Mouse (Mus musculus): ENCODE data around the gene Ccdc186.
A peak's percentile ranks its signal among the peaks of the same experiment; 100 is the strongest.
"Not testable (repeated sequence)": the region's sequence is repeated elsewhere in the genome, so short reads cannot be mapped to it uniquely, and the experiment has no call there.

Ccdc186 gene

DNA sequence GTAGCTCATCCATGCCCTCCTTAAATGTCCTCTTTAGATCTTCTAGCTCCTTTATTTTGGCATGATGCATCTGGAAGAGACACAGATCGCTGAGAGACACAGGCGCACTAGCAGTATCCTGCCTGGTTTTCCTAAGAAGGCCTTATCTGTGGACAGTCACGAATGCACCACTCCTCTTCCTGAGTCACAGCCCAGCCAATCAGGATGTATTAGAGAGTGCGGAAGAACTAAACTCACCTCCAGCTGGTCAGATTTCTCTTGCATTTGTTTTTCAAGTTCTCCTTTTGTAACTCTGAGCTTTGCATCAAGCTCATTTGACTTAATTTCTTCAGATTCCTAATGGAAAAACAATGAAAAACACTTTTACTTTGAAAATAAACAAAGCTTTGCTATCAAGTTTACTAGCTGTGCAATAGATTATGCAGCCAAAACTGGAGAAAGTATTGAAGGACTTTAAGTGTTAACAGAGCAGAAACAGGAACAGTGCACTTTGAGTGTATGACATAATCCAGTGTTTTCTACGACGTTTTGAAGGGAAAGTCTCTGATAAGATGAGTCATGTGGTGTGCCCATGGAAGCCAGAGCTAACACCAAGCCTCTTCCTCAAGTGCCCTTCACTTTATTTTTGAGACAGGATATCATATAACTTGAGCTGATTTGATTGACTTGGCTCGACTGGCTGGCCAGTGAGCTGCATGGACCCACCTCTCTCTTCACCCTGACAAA lies 20.9 kb downstream of the Ccdc186 start:
- DNase-seq: no peak

GRCm38 (mm10) chr19:56800226-56800625 lies 21.8 kb downstream of the Ccdc186 start:
- DNase-seq: no peak

DNA sequence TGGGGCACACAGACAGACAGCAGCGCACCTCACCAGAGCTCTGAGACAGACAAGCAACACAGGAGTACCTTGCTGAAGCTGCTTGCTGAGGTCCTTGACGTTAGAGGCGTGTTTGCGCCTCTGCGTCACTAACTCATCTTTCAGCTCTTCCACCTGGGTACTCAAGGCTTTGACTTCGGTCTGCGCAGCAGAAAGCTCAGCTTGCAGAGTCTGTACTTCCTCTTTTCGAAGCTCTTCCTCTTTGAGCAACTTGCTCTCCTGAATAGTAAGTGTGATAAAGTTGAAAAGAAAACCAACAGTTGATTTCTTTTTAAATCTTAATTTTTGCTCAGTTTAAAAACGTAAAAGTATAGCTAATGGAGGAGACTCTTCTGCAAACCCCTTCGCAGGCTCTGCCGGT lies 24.6 kb downstream of the Ccdc186 start:
- DNase-seq: no peak

DNA sequence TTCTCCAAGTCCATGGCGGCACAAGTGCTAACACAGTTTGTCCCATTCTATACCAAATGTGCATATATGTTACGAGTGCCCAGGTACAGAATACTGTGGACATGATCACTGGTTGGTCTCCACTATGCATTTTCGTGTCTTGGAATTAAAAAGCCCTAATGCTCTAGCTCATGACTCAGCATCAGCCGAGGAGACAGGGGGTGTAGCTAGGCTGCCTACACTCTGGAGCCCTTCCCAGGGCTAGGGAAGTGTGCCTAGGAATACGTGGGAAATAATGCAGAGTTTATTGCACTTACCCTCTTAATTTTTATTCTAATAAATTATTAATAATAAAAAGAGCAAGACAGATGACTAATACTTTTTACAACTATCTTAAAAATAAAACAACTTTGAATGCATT lies 33.0 kb downstream of the Ccdc186 start:
- DNase-seq: no peak

DNA sequence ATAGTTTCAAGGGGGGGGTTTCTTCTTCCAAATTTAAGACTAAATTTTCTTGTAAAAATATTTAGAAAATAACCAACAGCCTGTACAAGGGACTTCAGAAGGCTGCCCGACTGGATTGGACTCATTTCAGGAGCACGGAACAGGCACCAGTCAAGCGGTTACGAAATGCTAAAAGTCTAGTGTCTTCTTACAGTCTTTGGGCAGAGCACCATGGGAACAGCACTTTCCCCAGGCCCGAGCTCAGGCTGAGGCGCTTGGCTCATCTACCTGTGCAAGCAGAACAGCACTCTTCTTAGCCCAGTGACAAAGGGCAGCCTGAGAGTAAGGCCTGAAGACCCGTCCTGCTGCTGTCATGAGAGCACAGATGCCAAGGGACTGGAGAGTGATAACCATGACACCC lies 34.1 kb downstream of the Ccdc186 start:
- no peak for DNase-seq

GRCm38 (mm10) chr19:56778532-56778931 lies 43.5 kb downstream of the Ccdc186 start:
- not testable (repeated sequence) for DNase-seq

- DNase-seq: peak; percentile 92
Observed at GRCm38 (mm10) chr19:56776719-56777382, 45.1 kb downstream of the Ccdc186 start.

DNA sequence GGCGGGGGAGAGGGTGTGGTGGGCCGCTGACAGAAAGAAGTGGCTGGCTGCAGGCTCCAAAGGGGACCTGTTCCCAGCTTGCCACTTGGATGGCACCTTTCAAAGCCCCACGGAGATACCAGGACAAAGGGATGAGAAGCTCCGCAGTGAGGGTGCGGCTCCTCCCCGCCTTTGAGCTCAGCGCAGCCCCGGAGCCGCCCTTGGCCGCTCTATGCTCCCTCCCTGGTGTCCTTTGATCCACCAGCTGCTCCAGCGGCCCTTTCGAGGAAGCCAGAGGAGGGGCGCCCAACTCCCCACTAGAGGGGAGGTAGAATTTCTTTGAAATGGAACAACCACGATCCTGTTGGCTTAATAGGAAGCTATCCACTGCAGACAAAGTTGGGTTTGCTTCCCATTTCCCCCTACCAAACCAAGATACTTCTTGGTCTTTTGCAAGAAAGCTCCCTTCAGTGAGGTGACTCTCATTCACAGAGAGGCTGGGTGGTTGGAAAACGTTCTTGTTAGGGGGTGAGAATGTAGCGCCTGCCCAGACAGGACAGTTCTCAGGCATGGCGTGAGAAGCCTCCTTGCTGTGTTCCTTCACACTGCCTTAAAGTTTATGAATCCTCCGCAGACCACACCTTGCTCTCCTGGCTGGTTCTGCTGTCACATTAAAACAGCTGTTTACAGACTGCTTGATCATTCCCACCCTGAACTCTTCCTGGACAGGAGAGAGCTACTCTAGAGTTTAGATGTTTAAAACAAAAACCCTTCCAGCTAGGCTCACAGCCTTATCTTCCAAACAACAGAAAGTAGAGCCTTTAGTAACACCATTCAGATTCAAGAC lies 45.9 kb downstream of the Ccdc186 start:
- DNase-seq: peak; percentile 90

DNA sequence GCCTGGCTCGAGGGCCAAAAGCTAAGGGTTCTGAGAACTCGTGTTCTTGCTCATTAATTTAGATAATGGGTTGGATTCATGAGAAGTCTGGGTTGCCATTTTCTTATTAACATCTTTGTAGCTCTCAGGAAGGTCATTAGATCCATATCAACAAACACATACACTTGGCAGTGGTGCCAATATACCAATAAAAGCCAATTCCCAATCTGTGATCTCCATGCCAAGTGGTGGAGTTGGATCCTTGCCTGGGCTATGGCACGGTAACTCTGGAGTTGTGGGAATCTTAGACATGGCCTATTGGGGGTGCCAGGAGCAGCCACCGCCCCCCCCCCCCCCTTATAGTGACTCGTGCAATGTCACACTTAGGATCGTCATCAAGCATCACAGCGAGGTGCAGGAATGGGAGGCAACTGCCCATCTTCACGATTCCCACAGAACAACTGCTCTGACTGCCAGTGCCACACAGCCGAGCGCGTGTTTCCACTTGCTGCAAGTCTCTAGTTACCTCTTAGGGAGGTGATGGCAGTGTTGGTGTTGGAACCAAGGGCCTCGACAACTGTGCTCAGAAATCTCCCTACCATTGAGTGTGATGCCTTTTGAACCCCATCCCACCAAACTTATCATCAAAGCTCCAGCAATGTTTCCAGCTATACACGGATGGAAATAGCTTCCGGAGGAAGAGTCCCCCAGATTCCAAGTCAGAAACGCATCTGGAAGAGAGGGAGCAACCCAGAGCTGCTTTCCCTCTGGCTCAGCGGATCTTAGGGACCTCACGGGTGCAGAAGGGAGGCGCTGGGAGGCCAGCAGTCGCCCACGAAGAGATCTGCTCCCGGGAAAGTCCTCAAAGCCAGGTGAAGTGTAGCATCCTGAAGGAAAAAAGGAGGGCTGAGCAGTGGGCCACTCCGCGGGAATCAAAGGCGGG lies 46.8 kb downstream of the Ccdc186 start:
- DNase-seq: peak; percentile 91

DNA sequence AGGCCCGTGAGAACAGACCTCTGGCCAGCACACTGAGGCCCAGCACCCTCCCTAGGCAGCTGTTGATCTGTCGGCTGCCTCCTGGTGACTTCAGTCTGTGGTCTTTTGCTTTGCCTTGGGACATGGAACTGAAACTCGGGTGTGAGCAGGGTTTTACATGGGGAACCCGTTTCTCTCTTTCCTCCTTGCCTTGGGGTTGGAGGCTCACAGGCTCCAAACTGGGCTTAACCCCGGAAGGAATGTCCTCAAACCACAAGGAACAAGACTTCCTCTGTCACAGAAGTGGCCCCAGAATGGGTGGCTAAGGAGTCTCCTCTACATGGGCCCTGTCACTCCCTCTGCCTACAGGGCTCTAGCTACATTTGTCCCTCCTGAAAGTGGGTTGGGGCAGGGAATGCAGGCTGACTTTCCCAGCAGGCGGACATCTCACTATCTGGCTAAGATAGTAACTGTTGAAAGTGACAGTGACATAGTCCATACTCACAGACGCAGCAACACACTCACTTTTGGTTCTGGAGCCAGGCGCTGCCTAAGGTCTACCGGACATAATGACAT lies 47.5 kb downstream of the Ccdc186 start:
- peak; percentile 98 for DNase-seq

DNA sequence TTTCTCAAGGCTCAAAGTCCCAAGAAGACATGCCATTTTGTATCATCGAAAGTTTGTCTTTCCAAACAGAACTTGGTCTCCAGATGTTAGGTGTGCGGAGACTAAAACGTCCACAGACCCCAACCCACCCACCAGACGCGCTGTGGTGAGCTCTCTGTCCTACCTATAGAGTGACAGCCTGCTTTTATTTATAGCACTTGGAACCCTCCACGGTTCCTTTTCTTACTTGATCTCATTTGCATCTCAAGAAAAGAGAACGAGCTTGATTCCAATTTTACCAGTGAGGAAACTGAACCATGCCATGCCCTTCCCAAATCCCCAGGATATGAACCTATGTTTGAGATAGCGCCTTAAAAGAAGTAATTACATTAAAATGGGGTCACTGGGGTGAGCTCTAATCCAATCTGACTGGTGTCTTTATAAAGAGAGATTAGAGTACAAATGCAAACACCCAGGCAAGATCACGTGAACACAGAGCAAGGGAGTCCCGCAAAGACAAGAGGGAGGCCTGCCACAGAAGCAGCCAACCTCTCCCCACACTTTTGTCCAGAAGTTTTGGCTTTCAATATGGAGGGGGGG lies 48.5 kb downstream of the Ccdc186 start:
- no peak for DNase-seq

- DNase-seq: no peak
Observed at GRCm38 (mm10) chr19:56772158-56772557, 49.8 kb downstream of the Ccdc186 start.

- DNase-seq: no peak
Observed at GRCm38 (mm10) chr19:56769024-56769423, 53.0 kb downstream of the Ccdc186 start.

- DNase-seq: no peak
Observed at GRCm38 (mm10) chr19:56762686-56763085, 59.3 kb downstream of the Ccdc186 start.

DNA sequence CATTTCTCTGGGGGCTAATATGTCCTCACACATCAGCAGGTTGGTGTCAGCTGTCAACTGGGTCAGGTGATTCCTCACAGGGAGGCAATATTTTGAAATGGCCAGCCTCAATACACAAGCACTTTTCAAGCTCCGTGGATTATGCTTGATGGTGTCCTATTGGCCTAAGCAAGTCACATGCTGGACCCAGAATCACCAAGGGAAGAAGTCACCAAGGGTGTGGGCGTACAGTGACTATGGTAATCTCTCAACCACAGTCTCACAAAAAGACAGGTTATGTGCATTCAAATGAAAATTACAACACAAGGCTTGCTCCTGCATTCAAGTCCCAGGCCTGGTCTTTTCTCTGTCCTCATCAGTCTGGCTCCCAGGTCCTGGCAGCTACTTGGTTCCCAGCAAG lies 60.3 kb downstream of the Ccdc186 start:
- DNase-seq: no peak

DNA sequence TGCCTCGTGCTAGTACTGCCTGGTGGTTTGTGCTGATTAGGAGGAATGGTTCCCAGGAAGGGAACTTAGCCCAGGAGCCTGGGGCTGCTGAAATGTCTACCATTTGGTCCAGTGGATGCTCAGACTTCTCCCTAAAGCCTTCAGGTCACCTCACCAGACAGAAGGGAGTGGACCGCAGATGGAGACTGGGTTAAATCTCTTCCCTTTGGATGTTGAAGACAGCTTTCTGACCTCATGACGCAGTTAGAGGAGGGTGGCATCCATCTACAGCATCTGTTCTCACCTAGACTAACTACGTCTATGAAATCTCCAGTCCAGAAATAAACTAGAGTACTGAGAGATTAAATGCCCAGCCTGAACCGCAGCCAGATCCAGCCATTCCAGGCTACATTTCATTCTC lies 60.9 kb downstream of the Ccdc186 start:
- DNase-seq: no peak

- no peak for DNase-seq
Observed at GRCm38 (mm10) chr19:56760306-56760940, 61.6 kb downstream of the Ccdc186 start.

- no peak for DNase-seq
Observed at GRCm38 (mm10) chr19:56759740-56760139, 62.2 kb downstream of the Ccdc186 start.

GRCm38 (mm10) chr19:56758311-56758710 lies 63.7 kb downstream of the Ccdc186 start:
- no peak for DNase-seq

DNA sequence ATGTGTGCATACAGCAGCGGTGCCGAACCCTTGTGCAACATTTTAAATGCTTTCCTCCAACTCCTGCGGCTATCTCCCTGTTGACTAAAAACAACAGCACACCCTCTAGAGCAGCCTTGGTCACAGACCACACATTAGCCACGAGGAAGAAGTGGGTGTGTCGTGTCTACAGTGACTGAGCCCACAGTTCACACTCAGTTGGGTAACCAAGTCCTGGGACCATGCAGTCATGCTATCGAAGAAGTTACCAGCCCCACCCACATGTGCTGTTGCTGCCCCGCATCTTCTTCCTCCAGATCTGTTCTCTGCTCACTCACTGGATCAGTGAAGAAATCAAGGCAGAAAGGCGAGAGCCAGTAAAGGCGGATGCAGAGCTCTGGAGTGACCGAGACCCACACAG lies 65.6 kb downstream of the Ccdc186 start:
- no peak for DNase-seq

DNA sequence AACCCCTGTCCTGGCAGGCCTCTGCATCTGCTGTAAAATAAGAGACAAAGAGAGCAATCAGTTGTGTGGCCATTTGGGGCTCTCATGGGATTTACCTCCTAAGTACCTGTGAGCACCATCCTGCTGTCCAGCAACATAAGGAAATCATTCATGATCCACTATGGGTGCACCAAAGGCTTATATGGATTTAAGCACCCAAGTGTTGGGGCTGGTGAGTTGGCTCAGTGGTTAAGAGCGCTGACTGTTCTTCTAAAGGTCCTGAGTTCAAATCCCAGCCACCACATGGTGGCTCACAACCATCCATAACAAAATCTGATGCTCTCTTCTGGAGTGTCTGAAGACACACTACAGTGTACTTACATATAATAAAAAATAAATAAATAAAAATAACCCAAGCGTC lies 67.5 kb downstream of the Ccdc186 start:
- DNase-seq: peak; percentile 74

Measured in heart, adult 11 months (tissue).